7 mouse cellular contexts compared by ENCODE assay signal in genomic region chr15:81836124-81836821, GRCm38 (mm10). TPM values are rescaled to one million over a fixed set of nuclear protein-coding genes. Genes with fewer than 3 reads are reported as not detected.
DNase-seq lines count a peak whose midpoint lies in the region; ATAC-seq and TF ChIP-seq lines count a peak whose summit lies in the region.

No protein-coding gene starts in this region.

- peak; percentile 79 for ATAC-seq in embryonic facial prominence, embryonic 11.5 days (replicated peaks; ENCODE audit: insufficient number of reproducible peaks, low FRiP score, low TSS enrichment, low read depth)

- no peaks in the 10 kb centered on the region for H3K9me3 ChIP-seq in embryonic facial prominence, embryonic 11.5 days (replicated peaks; ENCODE audit: control insufficient read depth, low read length)

- no peak for TF ChIP-seq POLR2A in bone marrow macrophage, adult 2 months (IDR thresholded peaks at IDR 0.05; ENCODE audit: borderline replicate concordance, low read depth, low read length)

- WGBS in embryonic facial prominence, embryonic 11.5 days: under 1% methylated on average over 32 of the region's 33 CpGs

- intact Hi-C loops in left cerebral cortex, postnatal 4 days (cut with DNase I): loop anchor here (10.0 kb wide), 1 partner anchor 69 kb away; no protein-coding TSS in a partner anchor

- no peaks in the 10 kb centered on the region for H3K36me3 ChIP-seq in embryonic facial prominence, embryonic 11.5 days (replicated peaks; ENCODE audit: control insufficient read depth, insufficient read depth, low read depth, low read length)

- H3K4me3 ChIP-seq in bone marrow macrophage, adult 2 months (ENCODE audit: insufficient read depth, low read length): peak overlapping the region; percentile 62
- peak overlapping the region; percentile 28 for H3K4me3 ChIP-seq in embryonic facial prominence, embryonic 11.5 days (ENCODE audit: low read depth, low read length)

- DNase-seq in embryonic facial prominence, embryonic 11.5 days (ENCODE audit: low spot score): peak; percentile 77
- DNase-seq in heart, adult 11 months: peak; percentile 100
- peak; percentile 98 for DNase-seq in kidney, adult 11 months
- DNase-seq in left cerebral cortex, postnatal 4 days: peak; percentile 55
- peak; percentile 74 for DNase-seq in mesoderm, embryonic 11.5 days (ENCODE audit: low read depth, low spot score)
- peak; percentile 88 to 94 for DNase-seq in right cerebral cortex, postnatal 36 days (ENCODE audit: low spot score in 2 of 2)

- no peak for TF ChIP-seq CTCF in bone marrow macrophage, adult 2 months (IDR thresholded peaks at IDR 0.05; ENCODE audit: low read depth, low read length)

- peak overlapping the region; percentile 28 for H3K4me2 ChIP-seq in embryonic facial prominence, embryonic 11.5 days (ENCODE audit: low read depth, low read length)

- no peaks in the 10 kb centered on the region for H3K27me3 ChIP-seq in embryonic facial prominence, embryonic 11.5 days (ENCODE audit: control insufficient read depth, insufficient read depth, low read length)

- H3K27ac ChIP-seq in bone marrow macrophage, adult 2 months (ENCODE audit: insufficient read depth, low read depth, low read length): peak overlapping the region; percentile 65
- no peak overlapping the region for H3K27ac ChIP-seq in embryonic facial prominence, embryonic 11.5 days (replicated peaks; ENCODE audit: low read depth, low read length)

- H3K9ac ChIP-seq in embryonic facial prominence, embryonic 11.5 days (replicated peaks; ENCODE audit: low read length): peak overlapping the region; percentile 23

- peaks cover 27% of the 10 kb centered on the region for H3K4me1 ChIP-seq in bone marrow macrophage, adult 2 months (ENCODE audit: control insufficient read depth, insufficient read depth, low read length)
- 0 out of 2 replicates have a peak, but pooled peaks cover 4% of the 10 kb centered on the region for H3K4me1 ChIP-seq in embryonic facial prominence, embryonic 11.5 days (ENCODE audit: control insufficient read depth, insufficient read depth, low read length)

RNA-seq across cellular contexts. Expression of gene Tob2, which starts 22.3 kb away (rescaled TPM):
- polyA plus RNA-seq in bone marrow macrophage, adult 2 months (2012; ENCODE audit: insufficient read depth, insufficient read length, missing spikeins): 35.4 and 35.8 TPM in 2 replicates
- 10.7 and 11.1 TPM in 2 replicates for polyA plus RNA-seq in embryonic facial prominence, embryonic 11.5 days (2014; fragmentation: Nextera tagmentation; extraction: Ambion mirVana)
- total RNA-seq in left cerebral cortex, postnatal 4 days (2021): 10 to 100 TPM; 20.3 to 22.6 TPM

RNA-seq across cellular contexts. Expression of gene Tef, which starts 34.1 kb away (rescaled TPM):
- 69.3 and 74.1 TPM in 2 replicates for polyA plus RNA-seq in bone marrow macrophage, adult 2 months (2012; ENCODE audit: insufficient read depth, insufficient read length, missing spikeins)
- polyA plus RNA-seq in embryonic facial prominence, embryonic 11.5 days (2014; fragmentation: Nextera tagmentation; extraction: Ambion mirVana): 11.4 and 13.1 TPM in 2 replicates
- 10 to 100 TPM; 68.1 to 69.6 TPM for total RNA-seq in left cerebral cortex, postnatal 4 days (2021)

RNA-seq across cellular contexts. Expression of gene Phf5a, which starts 35.4 kb away (rescaled TPM):
- 45.5 and 51.6 TPM in 2 replicates for polyA plus RNA-seq in bone marrow macrophage, adult 2 months (2012; ENCODE audit: insufficient read depth, insufficient read length, missing spikeins)
- 194 and 213 TPM in 2 replicates for polyA plus RNA-seq in embryonic facial prominence, embryonic 11.5 days (2014; fragmentation: Nextera tagmentation; extraction: Ambion mirVana)
- total RNA-seq in left cerebral cortex, postnatal 4 days (2021): 10 to 100 TPM; 51.8 to 59.7 TPM

RNA-seq across cellular contexts. Expression of gene Aco2, which starts 35.8 kb away (rescaled TPM):
- polyA plus RNA-seq in bone marrow macrophage, adult 2 months (2012; ENCODE audit: insufficient read depth, insufficient read length, missing spikeins): 79.8 and 97.0 TPM in 2 replicates
- 144 and 153 TPM in 2 replicates for polyA plus RNA-seq in embryonic facial prominence, embryonic 11.5 days (2014; fragmentation: Nextera tagmentation; extraction: Ambion mirVana)
- total RNA-seq in left cerebral cortex, postnatal 4 days (2021): 100 to 1,000 TPM; 273 to 304 TPM
